Mouse (Mus musculus): Measurements from ENCODE around the gene Wdr62.
"Not testable (repeated sequence)": the region's sequence is repeated elsewhere in the genome, so short reads cannot be mapped to it uniquely, and the experiment has no call there.

The Wdr62 gene

GRCm38 (mm10) chr7:30213881-30214280 lies 66.3 kb downstream of the Wdr62 start:
- in situ Hi-C loops (cut with MboI, MseI), result loop anchor here (5.0 kb wide), 1 partner anchor 37 kb away; no protein-coding TSS in a partner anchor

DNA sequence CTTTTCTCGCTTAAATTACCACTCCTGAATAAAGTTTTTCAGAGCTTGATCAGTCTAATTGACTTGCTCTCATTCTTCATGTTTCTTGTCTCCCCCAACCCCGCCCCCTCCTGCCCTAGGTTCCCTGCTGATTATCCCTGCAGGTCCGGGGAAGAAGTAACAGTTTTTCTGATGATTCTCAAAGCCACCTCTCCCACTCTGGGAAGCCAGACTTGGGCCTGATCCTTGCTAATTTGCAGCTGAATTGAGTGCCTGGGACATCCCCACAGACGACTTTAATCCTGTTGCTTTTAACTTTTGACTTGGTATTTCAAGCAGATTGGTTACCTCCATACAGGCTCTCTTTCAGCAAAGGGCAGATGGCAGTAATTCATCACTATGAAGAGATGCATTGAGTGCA lies 69.2 kb downstream of the Wdr62 start:
- in situ Hi-C loops (cut with MboI, MseI), result loop anchor here (5.0 kb wide), 1 partner anchor 34 kb away; no protein-coding TSS in a partner anchor

DNA sequence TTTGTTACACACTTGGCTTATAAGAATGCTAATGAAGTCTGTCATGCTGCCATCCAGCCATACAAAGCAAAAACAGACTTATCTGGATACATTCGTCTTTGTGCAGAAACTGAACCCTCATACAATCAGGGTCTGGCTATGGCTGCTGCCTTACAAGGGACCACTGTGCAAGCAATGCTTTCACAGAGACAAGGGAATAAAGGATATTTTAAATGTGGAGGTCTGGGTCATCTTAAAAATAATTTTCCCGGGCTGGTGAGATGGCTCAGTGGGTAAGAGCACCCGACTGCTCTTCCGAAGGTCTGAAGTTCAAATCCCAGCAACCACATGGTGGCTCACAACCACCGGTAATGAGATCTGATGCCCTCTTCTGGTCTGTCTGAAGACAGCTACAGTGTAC lies 73.9 kb downstream of the Wdr62 start:
- in situ Hi-C loops (cut with MboI, MseI), result not testable (repeated sequence)

DNA sequence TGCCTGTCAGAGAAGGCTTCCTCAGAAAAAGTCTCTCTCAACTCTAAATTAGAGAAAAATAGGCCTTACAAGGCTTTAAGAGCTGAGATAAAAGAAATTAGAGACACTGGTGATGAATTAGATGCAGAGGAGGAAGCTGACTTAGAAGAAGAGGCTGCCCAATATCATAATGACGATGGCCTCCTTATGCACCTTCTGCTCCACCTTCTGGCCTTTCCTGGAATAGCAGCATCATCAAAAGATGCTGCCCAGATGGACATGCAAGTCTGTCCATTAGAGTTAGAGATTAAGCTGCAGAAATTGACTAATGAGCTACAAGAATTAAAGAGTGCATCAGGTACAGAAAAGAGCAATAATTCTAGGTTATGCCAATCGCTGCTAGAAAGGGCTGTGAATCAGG lies 74.8 kb downstream of the Wdr62 start:
- in situ Hi-C loops (cut with MboI, MseI), result no loop called here

- in situ Hi-C loops (cut with MboI, MseI), result no loop called here
Measured at GRCm38 (mm10) chr7:30204380-30204779, 75.8 kb downstream of the Wdr62 start.

GRCm38 (mm10) chr7:30202895-30203690 lies 77.1 kb downstream of the Wdr62 start:
- in situ Hi-C loops (cut with MboI, MseI), result no loop called here

GRCm38 (mm10) chr7:30200661-30201060 lies 79.6 kb downstream of the Wdr62 start:
- in situ Hi-C loops (cut with MboI, MseI), result not testable (repeated sequence)

GRCm38 (mm10) chr7:30200200-30200599 lies 80.0 kb downstream of the Wdr62 start:
- in situ Hi-C loops (cut with MboI, MseI), result no loop called here

- in situ Hi-C loops (cut with MboI, MseI), result no loop called here
Measured at GRCm38 (mm10) chr7:30199498-30200139, 80.6 kb downstream of the Wdr62 start.

GRCm38 (mm10) chr7:30198481-30198971 lies 81.7 kb downstream of the Wdr62 start, which contains the start of gene Capns1:
Gene Capns1 (minus strand): TSS chr7:30198811.
- in situ Hi-C loops (cut with MboI, MseI), result no loop called here

- in situ Hi-C loops (cut with MboI, MseI), result no loop called here
Measured at GRCm38 (mm10) chr7:30197592-30198129, 82.6 kb downstream of the Wdr62 start.

GRCm38 (mm10) chr7:30196171-30196570 lies 84.0 kb downstream of the Wdr62 start:
- in situ Hi-C loops (cut with MboI, MseI), result no loop called here

- in situ Hi-C loops (cut with MboI, MseI), result no loop called here
Measured at GRCm38 (mm10) chr7:30195461-30195860, 84.8 kb downstream of the Wdr62 start.

- in situ Hi-C loops (cut with MboI, MseI), result no loop called here
Measured at GRCm38 (mm10) chr7:30194884-30195283, 85.3 kb downstream of the Wdr62 start.

DNA sequence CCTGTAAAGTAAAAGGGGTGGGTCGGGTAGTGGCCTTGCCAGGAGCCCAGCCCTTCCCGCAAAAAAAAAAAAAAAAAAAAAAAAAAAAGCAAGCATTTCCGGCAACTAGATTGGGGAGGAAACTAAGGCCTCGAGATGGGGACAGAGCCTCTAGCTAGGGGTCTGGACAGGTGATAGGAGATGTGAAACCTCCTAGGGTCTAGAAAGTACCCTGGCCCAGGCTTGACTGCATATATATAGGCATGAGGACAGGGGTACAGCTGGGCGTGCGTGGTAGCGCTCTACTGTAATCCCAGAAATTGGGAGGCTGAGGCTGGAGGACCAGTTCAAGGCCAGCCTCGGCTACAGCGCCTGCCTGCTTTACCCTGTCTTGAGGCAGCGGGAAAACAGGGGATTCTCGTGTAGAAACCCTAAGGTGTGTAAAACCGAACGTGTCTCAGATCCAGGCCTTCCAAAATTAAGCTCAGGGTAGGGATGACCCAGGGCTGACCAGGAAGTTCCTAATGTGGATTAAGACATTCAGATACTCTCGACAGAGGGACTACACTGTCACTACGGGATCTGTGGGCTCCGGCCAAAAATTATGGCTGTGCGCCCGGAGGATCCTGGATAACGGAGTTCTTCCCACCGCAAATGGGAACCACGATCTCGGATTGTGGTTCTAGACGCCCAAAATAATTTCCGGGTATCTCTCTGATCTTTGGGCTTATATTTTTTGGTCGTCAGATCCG lies 86.0 kb downstream of the Wdr62 start:
- in situ Hi-C loops (cut with MboI, MseI), result no loop called here

- in situ Hi-C loops (cut with MboI, MseI), result no loop called here
Measured at GRCm38 (mm10) chr7:30193581-30194100, 86.6 kb downstream of the Wdr62 start.

DNA sequence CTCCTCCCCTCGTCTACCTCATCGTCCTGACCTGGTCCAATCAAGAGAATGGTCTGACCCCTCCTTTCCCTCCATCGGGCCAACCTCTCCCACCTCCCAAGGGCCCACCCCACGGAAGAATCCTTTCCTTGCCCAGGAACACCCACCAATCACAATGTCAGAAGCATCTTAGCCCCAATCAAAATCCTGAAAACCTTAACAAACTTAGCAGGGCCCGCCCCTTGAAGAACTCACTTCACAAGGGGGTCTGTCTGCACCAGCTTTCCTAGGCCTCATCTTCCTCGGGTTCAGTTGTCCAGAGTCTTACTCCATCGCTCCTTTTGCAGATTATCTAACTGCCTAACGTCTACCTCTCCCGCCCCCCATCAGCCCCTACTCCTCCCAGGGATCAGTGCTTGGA lies 87.2 kb downstream of the Wdr62 start:
- in situ Hi-C loops (cut with MboI, MseI), result no loop called here

DNA sequence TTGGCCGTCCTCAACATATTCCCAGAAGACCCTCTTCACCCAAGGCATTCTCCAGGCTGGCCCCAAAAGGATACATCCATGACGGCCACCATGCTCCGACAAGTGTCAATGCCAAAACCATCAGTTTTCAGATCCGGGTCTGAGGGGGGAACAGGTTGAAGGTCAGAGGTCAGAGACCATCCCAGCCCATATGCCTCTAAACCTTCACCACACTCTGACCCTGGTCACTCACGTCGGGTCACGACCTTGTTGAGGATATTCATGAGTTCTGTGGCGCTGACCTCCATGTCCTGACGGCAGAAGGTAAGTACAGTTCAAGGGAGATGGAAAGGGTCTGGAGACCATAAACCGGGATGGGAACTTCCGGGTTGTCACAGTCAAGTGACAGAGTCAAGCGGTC lies 88.1 kb downstream of the Wdr62 start:
- in situ Hi-C loops (cut with MboI, MseI), result no loop called here

All from T-helper 2 cell (primary cell).